Mouse (Mus musculus): Measurements from ENCODE around the gene Aup1.

DNA sequence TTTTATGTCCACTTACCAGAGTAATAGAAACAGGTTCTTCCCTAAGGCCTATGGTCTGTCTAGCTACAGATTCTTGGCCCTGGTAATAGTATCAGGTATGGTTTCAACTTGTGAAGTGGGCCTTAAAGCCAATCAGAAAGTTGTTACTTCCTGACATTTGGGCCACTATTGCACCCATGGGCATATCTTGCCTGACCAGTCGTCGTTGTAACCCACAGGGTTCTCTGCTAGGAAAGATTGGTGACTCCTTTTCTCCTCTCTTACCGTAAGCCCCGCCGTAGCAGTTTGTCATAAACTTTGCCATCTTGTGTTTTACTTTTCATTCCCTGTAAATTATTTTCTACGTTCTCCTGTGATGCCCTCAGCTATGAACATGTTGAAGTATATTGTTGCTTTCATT lies 34.2 kb upstream of the Aup1 start:
- TF ChIP-seq HCFC1 (IDR thresholded peaks at IDR 0.05; ENCODE audit: low read depth, low read length) (no peak), SIN3A (IDR thresholded peaks at IDR 0.05; ENCODE audit: low read length) (no peak), ETS1 (IDR thresholded peaks at IDR 0.05; ENCODE audit: low read depth, low read length) (no peak), CTCF (IDR thresholded peaks at IDR 0.05 in 2 of 3, conservative IDR thresholded peaks at IDR 0.05 in 1 of 3; ENCODE audit: control insufficient read depth in 1 of 3, insufficient read depth in 1 of 3, low read depth in 2 of 3, low read length in 3 of 3, poor library complexity in 1 of 3, severe bottlenecking in 1 of 3) (no peak), CHD2 (IDR thresholded peaks at IDR 0.05; ENCODE audit: low read length) (no peak), MAFK (IDR thresholded peaks at IDR 0.05; ENCODE audit: borderline replicate concordance, low read depth, low read length) (no peak), TCF12 (IDR thresholded peaks at IDR 0.05; ENCODE audit: low read depth, low read length) (0 out of 2 replicates have a peak, but pooled peaks have one; percentile 35), NELFE (IDR thresholded peaks at IDR 0.05; ENCODE audit: low read depth, low read length) (no peak), MAZ (IDR thresholded peaks at IDR 0.05; ENCODE audit: low read depth, low read length) (no peak), GATA1 (IDR thresholded peaks at IDR 0.05; ENCODE audit: low read depth, low read length) (0 out of 2 replicates have a peak, but pooled peaks have one; percentile 19), EP300 (IDR thresholded peaks at IDR 0.05; ENCODE audit: low read depth in 1 of 2, low read length in 2 of 2) (peak in 1 of 2 experiments; percentile 52; a peak in 2 of 4 replicates), POLR2A (IDR thresholded peaks at IDR 0.05; ENCODE audit: control insufficient read depth in 1 of 2, insufficient read depth in 1 of 2, low read depth in 1 of 2, low read length in 2 of 2, poor library complexity in 1 of 2) (no peak)
